Mouse (Mus musculus): ENCODE data around the gene Adra2b.
A peak's percentile ranks its signal among the peaks of the same experiment; 100 is the strongest.

Adra2b gene

GRCm38 (mm10) chr2:127362459-127363281 lies at the start of gene Adra2b:
TSS of gene Adra2b (plus strand) at chr2:127363208.
- DNase-seq (ENCODE audit: low spot score): peak; percentile 76

GRCm38 (mm10) chr2:127313878-127314277 lies 49.1 kb upstream of the Adra2b start:
- DNase-seq (ENCODE audit: low spot score): no peak

- no peak for DNase-seq (ENCODE audit: low spot score)
Measured at GRCm38 (mm10) chr2:127314467-127315154, 48.4 kb upstream of the Adra2b start.

DNA sequence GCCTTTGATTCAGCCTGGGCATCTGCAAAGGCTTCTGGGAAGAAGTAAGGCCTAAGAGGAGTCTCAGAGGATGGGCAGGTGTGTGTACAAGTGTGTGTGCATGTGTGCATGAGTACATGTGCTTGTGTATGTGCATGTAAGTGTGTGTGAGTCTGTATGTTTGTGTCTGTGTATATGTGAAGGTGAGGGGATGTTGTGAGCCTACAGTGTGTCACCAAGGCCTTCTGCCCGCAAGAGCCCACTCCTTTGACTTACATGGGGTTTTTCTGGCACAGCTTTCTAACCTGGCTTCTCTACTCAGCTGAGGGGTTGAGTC lies 47.9 kb upstream of the Adra2b start:
- DNase-seq (ENCODE audit: low spot score): no peak

GRCm38 (mm10) chr2:127316431-127316830 lies 46.6 kb upstream of the Adra2b start:
- no peak for DNase-seq (ENCODE audit: low spot score)

- no peak for DNase-seq (ENCODE audit: low spot score)
Measured at GRCm38 (mm10) chr2:127318136-127318535, 44.9 kb upstream of the Adra2b start.

DNA sequence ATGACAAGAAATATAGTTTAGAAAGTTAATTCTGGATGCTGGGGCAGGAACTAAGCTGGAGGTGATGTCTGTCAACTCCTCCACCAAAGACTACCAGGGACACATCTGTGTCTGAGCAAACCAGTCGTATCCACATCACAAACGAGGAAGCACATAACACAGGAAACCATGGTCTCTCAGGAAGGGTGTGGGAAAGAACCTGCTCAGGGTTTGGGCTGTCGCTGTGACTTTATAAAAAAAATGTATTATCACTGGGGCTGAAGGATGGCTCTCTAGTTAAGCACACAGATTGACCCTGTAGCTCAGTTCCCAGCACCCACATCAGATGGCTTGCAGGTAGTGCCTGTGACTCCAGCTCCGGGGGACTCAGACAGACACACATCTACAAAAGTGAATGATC lies 43.9 kb upstream of the Adra2b start:
- DNase-seq (ENCODE audit: low spot score): no peak

DNA sequence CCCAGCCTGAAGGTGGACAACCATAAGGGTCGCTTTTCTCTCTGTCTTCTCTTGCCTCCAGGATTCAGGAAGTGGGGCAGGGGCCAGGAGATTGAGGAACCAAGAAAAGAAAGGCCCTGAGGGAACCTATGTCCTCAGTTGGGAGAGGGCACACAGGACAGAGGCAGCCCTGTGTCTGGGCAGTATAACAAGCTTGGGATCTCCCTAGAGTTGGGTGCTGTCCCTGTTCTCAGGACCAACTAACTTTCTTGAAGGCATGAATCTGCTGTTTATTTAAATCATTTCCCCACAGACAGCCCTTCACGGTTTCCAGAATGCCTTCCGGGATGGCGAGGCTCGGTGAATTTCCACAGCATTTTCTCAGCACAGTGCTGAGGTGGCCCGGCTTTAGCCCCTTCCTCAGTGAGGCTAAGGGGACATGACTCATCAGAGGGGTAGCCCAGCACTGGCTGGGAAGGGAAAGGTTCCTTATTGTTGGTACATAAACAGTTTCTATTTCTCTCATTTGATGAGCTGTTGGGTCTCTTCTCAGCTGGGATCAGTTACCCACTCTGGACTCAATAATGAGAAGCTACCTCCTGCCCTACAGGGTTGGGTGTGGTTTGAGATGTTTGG lies 40.2 kb upstream of the Adra2b start:
- no peak for DNase-seq (ENCODE audit: low spot score)

GRCm38 (mm10) chr2:127323667-127324066 lies 39.3 kb upstream of the Adra2b start:
- no peak for DNase-seq (ENCODE audit: low spot score)

GRCm38 (mm10) chr2:127324456-127324855 lies 38.6 kb upstream of the Adra2b start:
- no peak for DNase-seq (ENCODE audit: low spot score)

DNA sequence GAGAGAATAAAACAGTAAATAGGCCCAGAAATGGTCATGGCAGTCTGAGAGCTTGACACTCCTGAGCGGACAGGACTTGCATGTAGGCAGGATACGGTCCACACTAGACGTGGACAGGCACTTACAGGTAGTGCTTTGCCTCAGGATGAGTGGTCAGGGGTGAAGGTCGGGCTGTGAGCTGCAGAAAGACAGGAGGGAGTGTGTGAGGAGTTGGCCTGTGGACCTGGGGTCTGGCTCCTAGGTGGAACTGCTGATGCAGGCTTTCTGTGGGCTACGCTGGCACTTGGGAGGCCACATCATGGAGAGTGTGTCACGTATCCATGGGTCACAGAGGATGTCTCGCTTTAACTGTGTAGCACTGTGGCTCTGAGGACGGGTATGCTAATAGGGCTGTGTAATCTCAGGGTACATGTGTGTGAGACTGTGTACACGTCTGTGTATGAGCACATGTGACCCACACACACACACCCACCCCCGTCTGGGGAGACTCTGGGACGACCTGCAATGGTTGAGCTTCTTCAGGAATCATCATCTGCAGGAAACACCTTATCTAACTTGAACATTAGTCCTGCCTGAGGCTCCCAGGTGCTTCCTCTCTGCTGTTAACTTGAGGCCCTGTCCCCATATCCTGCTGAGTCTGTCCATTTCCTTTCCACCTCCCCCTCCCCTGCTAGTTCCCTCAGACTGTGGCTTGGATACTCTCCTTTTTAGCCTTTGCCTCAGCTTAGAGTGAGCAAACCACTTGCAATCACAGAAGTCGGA lies 34.7 kb upstream of the Adra2b start:
- no peak for DNase-seq (ENCODE audit: low spot score)

- no peak for DNase-seq (ENCODE audit: low spot score)
Measured at GRCm38 (mm10) chr2:127332807-127333570, 30.0 kb upstream of the Adra2b start.

DNA sequence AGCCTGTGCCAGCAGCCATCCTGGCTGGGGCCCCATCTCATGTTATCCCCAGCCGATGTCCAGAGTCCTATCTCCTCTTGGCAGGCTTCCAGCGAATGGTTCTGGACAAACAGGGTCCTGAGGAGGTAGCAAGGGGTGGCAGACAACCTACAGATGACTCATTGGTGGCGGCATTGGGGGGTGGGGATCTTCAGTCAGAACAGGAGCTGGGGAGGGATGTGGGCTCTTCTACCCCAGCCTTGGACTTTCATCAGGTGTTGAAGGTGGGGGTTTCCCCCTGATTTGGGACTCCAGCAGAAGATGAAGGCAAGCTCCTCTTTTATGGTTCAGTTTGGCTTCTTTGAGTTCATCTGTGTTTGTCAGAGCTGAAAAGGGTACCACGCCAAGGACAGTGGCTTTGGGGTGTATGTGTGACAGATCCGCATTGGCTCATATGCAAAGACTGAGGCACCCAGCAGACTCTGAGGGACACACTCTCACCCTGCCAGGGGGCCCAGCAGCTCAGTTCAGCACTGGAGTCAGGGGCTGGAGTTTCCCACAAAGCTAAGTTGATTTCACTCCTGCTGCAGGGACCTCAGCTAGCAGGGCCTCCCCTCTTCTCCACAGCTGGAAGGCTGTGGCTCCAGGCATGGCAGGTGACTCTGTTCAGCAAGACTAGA lies 28.9 kb upstream of the Adra2b start:
- DNase-seq (ENCODE audit: low spot score): no peak

GRCm38 (mm10) chr2:127335078-127335541 lies 27.9 kb upstream of the Adra2b start:
- DNase-seq (ENCODE audit: low spot score): no peak

- DNase-seq (ENCODE audit: low spot score): peak; percentile 72
Measured at GRCm38 (mm10) chr2:127335767-127336496, 27.1 kb upstream of the Adra2b start, which contains the start of gene Dusp2. TSS of gene Dusp2 (plus strand) at chr2:127336159.

DNA sequence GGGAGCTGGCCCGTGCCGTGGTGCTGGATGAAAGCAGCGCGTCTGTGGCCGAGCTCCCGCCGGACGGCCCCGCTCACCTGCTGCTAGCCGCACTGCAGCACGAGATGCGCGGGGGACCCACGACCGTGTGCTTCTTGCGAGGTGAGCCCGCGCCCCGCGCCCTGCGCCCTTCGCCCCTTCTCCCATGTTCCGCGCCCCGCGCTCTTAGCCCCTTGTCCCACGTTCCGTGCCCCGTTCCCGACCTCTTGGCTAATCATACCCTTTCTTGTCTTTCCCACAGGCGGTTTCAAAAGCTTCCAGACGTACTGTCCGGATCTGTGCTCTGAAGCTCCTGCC lies 26.5 kb upstream of the Adra2b start:
- no peak for DNase-seq (ENCODE audit: low spot score)

- no peak for DNase-seq (ENCODE audit: low spot score)
Measured at GRCm38 (mm10) chr2:127336885-127337284, 26.1 kb upstream of the Adra2b start.

DNA sequence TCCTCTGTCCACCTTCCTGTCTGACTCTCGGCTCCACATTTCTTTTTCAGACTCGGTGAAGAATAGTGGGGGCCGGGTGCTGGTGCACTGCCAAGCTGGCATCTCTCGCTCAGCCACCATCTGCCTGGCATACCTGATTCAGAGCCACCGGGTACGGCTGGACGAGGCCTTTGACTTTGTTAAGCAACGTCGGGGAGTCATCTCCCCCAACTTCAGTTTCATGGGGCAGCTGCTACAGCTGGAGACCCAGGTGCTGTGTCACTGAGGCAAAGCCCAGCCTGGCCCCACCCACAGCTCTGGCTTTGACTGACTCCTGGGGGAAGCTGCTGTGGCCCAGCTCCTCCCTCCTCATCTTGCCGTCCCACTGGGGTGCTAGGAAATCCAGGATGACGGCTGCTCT lies 25.5 kb upstream of the Adra2b start:
- no peak for DNase-seq (ENCODE audit: low spot score)

DNA sequence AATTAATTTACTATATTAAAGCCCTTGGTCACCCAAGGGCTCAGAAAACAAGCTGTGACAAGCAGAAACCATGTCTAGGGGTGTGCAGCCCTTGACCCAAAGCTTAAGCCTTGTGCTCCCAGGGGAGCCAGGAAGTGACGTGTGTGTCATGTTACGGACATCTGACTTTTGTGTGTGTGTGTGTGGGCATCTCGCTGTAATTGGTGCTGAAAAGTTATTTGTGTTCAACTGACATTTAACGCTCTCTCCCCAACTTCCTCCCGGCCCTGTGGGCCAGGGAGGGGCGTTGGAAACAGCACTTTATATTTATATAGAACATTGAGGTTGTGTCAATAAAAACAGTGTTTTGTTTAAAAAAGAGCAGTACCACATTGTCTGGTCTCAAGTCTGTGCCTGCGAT lies 25.0 kb upstream of the Adra2b start:
- no peak for DNase-seq (ENCODE audit: low spot score)

GRCm38 (mm10) chr2:127338416-127338815 lies 24.6 kb upstream of the Adra2b start, which contains the start of gene Astl:
TSS of gene Astl (plus strand) at chr2:127338639.
- DNase-seq (ENCODE audit: low spot score): no peak

Data from testis, postnatal 14 days (tissue).